Mouse (Mus musculus) liver, postnatal 0 days (tissue): ENCODE measurements around the gene Cstl1.

Experiments used
- CTCF ChIP-seq: sonication (generic); IDR thresholded peaks from 2 replicates; pipeline ENCODE4 v1.5.1; 2016; ENCODE audit warnings: antibody characterized with exemption, low read depth
- EP300 ChIP-seq: IDR thresholded peaks from 2 replicates; pipeline ENCODE4 v1.6.1; 2016; ENCODE audit warnings: antibody characterized with exemption, low read depth, mild to moderate bottlenecking

GRCm38 (mm10) chr2:148707202-148707530, 43.0 kb upstream of the Cstl1 start:
- no peak for TF ChIP-seq CTCF
- TF ChIP-seq EP300 = no peak
